Mouse (Mus musculus) liver, embryonic 14.5 days (tissue): ENCODE measurements at regions not wholly inside any gene's neighbourhood (a gene's known extent, or its start where the extent isn't known, plus 50 kb on each side); places are given as distances from the start of the nearest gene placed in this dataset.

Source experiments
- CTCF ChIP-seq: IDR thresholded peaks from 2 replicates; pipeline ENCODE4 v1.5.1; 2016; ENCODE audit warnings: antibody characterized with exemption, low read depth, control low read depth
- EP300 ChIP-seq: IDR thresholded peaks from 2 replicates; pipeline ENCODE4 v1.6.1; 2016; ENCODE audit warnings: antibody characterized with exemption, low read depth

GRCm38 (mm10) chr10:109140421-109140938, 129.7 kb upstream of the Syt1 start:
- TF ChIP-seq CTCF, result no peak
- TF ChIP-seq EP300, result no peak
